Mouse (Mus musculus) kidney, postnatal 14 days (tissue): ENCODE results near the gene Ablim1.
A peak's percentile ranks its signal among the peaks of the same experiment; 100 is the strongest.

Experiments used
- DNase-seq: peaks from one replicate; pipeline ENCODE4 v3.0.0; 2022; ENCODE audit warnings: mixed read lengths

The Ablim1 gene

GRCm38 (mm10) chr19:57118785-57119565 is 195.7 kb downstream of the Ablim1 start:
- peak; percentile 81 for DNase-seq

- DNase-seq = no peak
Measured at GRCm38 (mm10) chr19:57117751-57118150, 197.0 kb downstream of the Ablim1 start.

- peak; percentile 64 for DNase-seq
Measured at GRCm38 (mm10) chr19:57116871-57117501, 197.7 kb downstream of the Ablim1 start.

- DNase-seq = no peak
Measured at GRCm38 (mm10) chr19:57115670-57116069, 199.0 kb downstream of the Ablim1 start.

GRCm38 (mm10) chr19:57114951-57115350 is 199.8 kb downstream of the Ablim1 start:
- no peak for DNase-seq

GRCm38 (mm10) chr19:57113975-57114374 is 200.7 kb downstream of the Ablim1 start:
- DNase-seq = no peak

- no peak for DNase-seq
Measured at GRCm38 (mm10) chr19:57112816-57113406, 201.8 kb downstream of the Ablim1 start.

GRCm38 (mm10) chr19:57112231-57112815 is 202.4 kb downstream of the Ablim1 start:
- no peak for DNase-seq

- no peak for DNase-seq
Measured at GRCm38 (mm10) chr19:57111301-57111700, 203.4 kb downstream of the Ablim1 start.

GRCm38 (mm10) chr19:57109620-57110019 is 205.1 kb downstream of the Ablim1 start:
- no peak for DNase-seq

GRCm38 (mm10) chr19:57106513-57106912 is 208.2 kb downstream of the Ablim1 start:
- no peak for DNase-seq

- DNase-seq = no peak
Measured at GRCm38 (mm10) chr19:57106031-57106430, 208.7 kb downstream of the Ablim1 start.

- DNase-seq = no peak
Measured at GRCm38 (mm10) chr19:57105156-57105555, 209.6 kb downstream of the Ablim1 start.

- peak; percentile 47 for DNase-seq
Measured at GRCm38 (mm10) chr19:57104171-57104748, 210.5 kb downstream of the Ablim1 start.

GRCm38 (mm10) chr19:57103360-57103958 is 211.3 kb downstream of the Ablim1 start:
- no peak for DNase-seq

- DNase-seq = no peak
Measured at GRCm38 (mm10) chr19:57101986-57102385, 212.7 kb downstream of the Ablim1 start.

- DNase-seq = no peak
Measured at GRCm38 (mm10) chr19:57100753-57101446, 213.8 kb downstream of the Ablim1 start.

- no peak for DNase-seq
Measured at GRCm38 (mm10) chr19:57099986-57100385, 214.7 kb downstream of the Ablim1 start.

GRCm38 (mm10) chr19:57099094-57099357 is 215.7 kb downstream of the Ablim1 start:
- no peak for DNase-seq

GRCm38 (mm10) chr19:57098241-57099093 is 216.3 kb downstream of the Ablim1 start:
- peak; percentile 58 for DNase-seq

GRCm38 (mm10) chr19:57095340-57095739 is 219.4 kb downstream of the Ablim1 start:
- DNase-seq = no peak

GRCm38 (mm10) chr19:57093698-57094004 is 221.1 kb downstream of the Ablim1 start:
- no peak for DNase-seq
